Mouse (Mus musculus) ES-E14 (cell line): ENCODE results near the gene Krtap9-5. TPM values are rescaled to one million over a fixed set of nuclear protein-coding genes. Genes with fewer than 3 reads are reported as not detected.

Experiments
- DNase-seq: peaks from one replicate; pipeline ENCODE4 v3.0.0-alpha.2; 2013; ENCODE audit warnings: low read depth, low spot score
- H3K27ac ChIP-seq: 2 replicates; pipeline ENCODE4 v1.5.1; 2012; ENCODE audit warnings: low read depth, mild to moderate bottlenecking, low read length, moderate library complexity, mixed read lengths; ENCODE audit not compliant: poor library complexity, insufficient read depth, severe bottlenecking
- H3K36me3 ChIP-seq: 2 replicates; pipeline ENCODE4 v1.6.1; 2012; ENCODE audit warnings: mild to moderate bottlenecking, low read length, moderate library complexity, mixed read lengths; ENCODE audit not compliant: control insufficient read depth, poor library complexity, insufficient read depth, severe bottlenecking
- H3K4me1 ChIP-seq, 2 experiments: fragments of 150-350 bp in 1 of 2; sonication (generic) in 1 of 2; 2 replicates each; pipeline ENCODE4 v1.6.1; 2012; ENCODE audit warnings: low read length in 2 of 2, mild to moderate bottlenecking in 1 of 2, mixed read lengths in 1 of 2; ENCODE audit not compliant: control insufficient read depth in 2 of 2, insufficient read depth in 2 of 2, poor library complexity in 1 of 2
- H3K4me3 ChIP-seq, 2 experiments: fragments of 150-350 bp in 1 of 2; sonication (generic) in 1 of 2; 2 replicates each; pipeline ENCODE4 v1.5.1; 2012; ENCODE audit warnings: low read length in 2 of 2, low read depth in 1 of 2, mild to moderate bottlenecking in 1 of 2, mixed read lengths in 1 of 2; ENCODE audit not compliant: insufficient read depth in 1 of 2, poor library complexity in 1 of 2, severe bottlenecking in 1 of 2
- H3K9ac ChIP-seq: 2 replicates; pipeline ENCODE4 v1.6.1; 2012; ENCODE audit warnings: low read depth, mild to moderate bottlenecking, low read length, mixed read lengths; ENCODE audit not compliant: poor library complexity, insufficient read depth, severe bottlenecking
- H3K9me3 ChIP-seq: fragments of 150-350 bp; sonication (generic); 2 replicates; pipeline ENCODE4 v1.6.1; 2012; ENCODE audit warnings: low read depth, mild to moderate bottlenecking, low read length; ENCODE audit not compliant: control insufficient read depth, insufficient read depth
- CHD2 ChIP-seq: IDR thresholded peaks from 2 replicates; pipeline ENCODE4 v1.6.1; 2014; ENCODE audit warnings: mild to moderate bottlenecking, low read depth, low read length, inconsistent platforms
- HCFC1 ChIP-seq: IDR thresholded peaks from 2 replicates; pipeline ENCODE4 v1.6.1; 2012; ENCODE audit warnings: low read length, inconsistent platforms, borderline replicate concordance; ENCODE audit not compliant: insufficient read depth
- MAFK ChIP-seq: IDR thresholded peaks from 2 replicates; pipeline ENCODE4 v1.6.1; 2014; ENCODE audit warnings: mild to moderate bottlenecking, low read depth, low read length, inconsistent platforms; ENCODE audit not compliant: insufficient read depth
- ZC3H11A ChIP-seq: IDR thresholded peaks from 2 replicates; pipeline ENCODE4 v1.6.1; 2012; ENCODE audit warnings: low read depth, mild to moderate bottlenecking, inconsistent platforms, low read length, borderline replicate concordance
- ZNF384 ChIP-seq: IDR thresholded peaks from 2 replicates; pipeline ENCODE4 v1.6.1; 2012; ENCODE audit warnings: low read depth, low read length, inconsistent platforms
- in situ Hi-C, 2 experiments: fragments of 600-800 bp; cut with MboI; formaldehyde crosslinking; loops; one replicate each; pipeline ENCODE4 v1.15.1; 2025; ENCODE audit warnings: low sequenced_read_pairs in 2 of 2, inconsistent platforms in 1 of 2; ENCODE audit not compliant: unreplicated experiment in 2 of 2
- total RNA-seq: library from RNA; depleted of rRNA; stranded (reverse); fragments of 300-350 nt; gene quantifications from 2 replicates; pipeline ENCODE4 v1.2.3, GENCODE M21; 2012; rRNA removed

The Krtap9-5 gene
- total RNA-seq, 1 experiment, result not detected

GRCm38 (mm10) chr11:99990571-99990970 is 42.3 kb downstream of the Krtap9-5 start:
- TF ChIP-seq CHD2, result no peak
- TF ChIP-seq MAFK, result no peak
- TF ChIP-seq ZC3H11A, result no peak
- no peak for TF ChIP-seq ZNF384
- TF ChIP-seq HCFC1, result no peak
- Histone ChIP-seq H3K9me3 (no peaks in the 10 kb centered on the region), H3K4me3 (no peak overlapping the region), H3K36me3 (no peaks in the 10 kb centered on the region), H3K9ac (no peak overlapping the region), H3K27ac (no peak overlapping the region), H3K4me1 (no peaks in the 10 kb centered on the region)
- in situ Hi-C loops, result no loop called here
- no peak for DNase-seq

- no peaks in the 10 kb centered on the region for H3K9me3 ChIP-seq
- no peak for TF ChIP-seq CHD2
- TF ChIP-seq ZNF384, result no peak
- TF ChIP-seq ZC3H11A, result no peak
- no peak for TF ChIP-seq MAFK
- TF ChIP-seq HCFC1, result no peak
- H3K4me1 ChIP-seq, result no peaks in the 10 kb centered on the region
- in situ Hi-C loops, result no loop called here
- no peaks in the 10 kb centered on the region for H3K36me3 ChIP-seq
- DNase-seq, result no peak
- no peak within 1 kb of the TSS for H3K27ac ChIP-seq
- peak within 1 kb of the TSS; percentile 44; the same call in 1 of the 2 replicates for H3K9ac ChIP-seq
- H3K4me3 ChIP-seq, result peak within 1 kb of the TSS; percentile 32 to 62; a peak in 3 of 4 replicates
Observed at GRCm38 (mm10) chr11:99993620-99994383, 45.5 kb downstream of the Krtap9-5 start, which contains the start of gene Krtap17-1. TSS of gene Krtap17-1 (minus strand) at chr11:99993994.

GRCm38 (mm10) chr11:99994384-99994661 is 46.0 kb downstream of the Krtap9-5 start:
- Histone ChIP-seq H3K9ac (no peak overlapping the region), H3K36me3 (no peaks in the 10 kb centered on the region), H3K9me3 (no peaks in the 10 kb centered on the region), H3K4me3 (no peak overlapping the region), H3K4me1 (no peaks in the 10 kb centered on the region), H3K27ac (no peak overlapping the region)
- TF ChIP-seq CHD2 (no peak), MAFK (no peak), HCFC1 (no peak), ZC3H11A (no peak), ZNF384 (no peak)
- DNase-seq, result no peak
- in situ Hi-C loops, result no loop called here

GRCm38 (mm10) chr11:99999091-99999490 is 50.8 kb downstream of the Krtap9-5 start:
- TF ChIP-seq CHD2 (no peak), HCFC1 (no peak), ZC3H11A (no peak), ZNF384 (no peak), MAFK (no peak)
- no peaks in the 10 kb centered on the region for H3K4me1 ChIP-seq
- no peak for DNase-seq
- H3K4me3 ChIP-seq, result no peak overlapping the region
- no peaks in the 10 kb centered on the region for H3K36me3 ChIP-seq
- H3K9ac ChIP-seq, result no peak overlapping the region
- in situ Hi-C loops, result no loop called here
- no peaks in the 10 kb centered on the region for H3K9me3 ChIP-seq
- no peak overlapping the region for H3K27ac ChIP-seq

Other genes starting within 250 kb of the Krtap9-5 start
- not detected in 2 replicates for gene Gm14180, start 214.2 kb upstream of the Krtap9-5 start, total RNA-seq
- not detected in 2 replicates for gene Gm11595, start 175.6 kb upstream of the Krtap9-5 start, total RNA-seq
- not detected in 2 replicates for gene Krtap4-8, start 167.8 kb upstream of the Krtap9-5 start, total RNA-seq
- gene Krtap4-9, start 163.3 kb upstream of the Krtap9-5 start, total RNA-seq, result not detected in 2 replicates
- not detected in 2 replicates for gene Gm11596, start 155.0 kb upstream of the Krtap9-5 start, total RNA-seq
- gene Gm11569, start 149.5 kb upstream of the Krtap9-5 start, total RNA-seq, result not detected in 2 replicates
- gene Gm11554, start 144.0 kb upstream of the Krtap9-5 start, total RNA-seq, result not detected in 2 replicates
- gene Krtap4-13, start 138.6 kb upstream of the Krtap9-5 start, total RNA-seq, result 1.3 and 1.5 TPM in 2 replicates
- gene Gm11564, start 132.8 kb upstream of the Krtap9-5 start, total RNA-seq, result 0.89 and 1.4 TPM in 2 replicates
- not detected in 2 replicates for gene 2300003K06Rik, start 110.4 kb upstream of the Krtap9-5 start, total RNA-seq
- gene Krtap4-16, start 96.9 kb upstream of the Krtap9-5 start, total RNA-seq, result not detected in 2 replicates
- not detected in 2 replicates for gene Gm11568, start 90.6 kb upstream of the Krtap9-5 start, total RNA-seq
- not detected in 2 replicates for gene Gm11559, start 84.0 kb upstream of the Krtap9-5 start, total RNA-seq
- not detected in 2 replicates for gene Krtap9-1, start 75.1 kb upstream of the Krtap9-5 start, total RNA-seq
- not detected in 2 replicates for gene Gm11567, start 69.3 kb upstream of the Krtap9-5 start, total RNA-seq
- not detected in 2 replicates for gene Krtap31-1, start 40.6 kb upstream of the Krtap9-5 start, total RNA-seq
- not detected in 2 replicates for gene Gm11565, start 33.7 kb upstream of the Krtap9-5 start, total RNA-seq
- not detected in 2 replicates for gene Krtap31-2, start 12.2 kb upstream of the Krtap9-5 start, total RNA-seq
- not detected in 2 replicates for gene Krtap29-1, start 30.6 kb downstream of the Krtap9-5 start, total RNA-seq
- not detected in 2 replicates for gene Krtap16-1, start 38.1 kb downstream of the Krtap9-5 start, total RNA-seq
- not detected in 2 replicates for gene Krtap17-1, start 45.5 kb downstream of the Krtap9-5 start, total RNA-seq
- gene Krt33a, start 67.7 kb downstream of the Krtap9-5 start, total RNA-seq, result not detected in 2 replicates
- gene Krt33b, start 81.4 kb downstream of the Krtap9-5 start, total RNA-seq, result not detected in 2 replicates
- gene Krt34, start 93.1 kb downstream of the Krtap9-5 start, total RNA-seq, result not detected in 2 replicates
- not detected in 2 replicates for gene Krt31, start 102.1 kb downstream of the Krtap9-5 start, total RNA-seq
- not detected in 2 replicates for gene Krt32, start 139.8 kb downstream of the Krtap9-5 start, total RNA-seq
- not detected in 2 replicates for gene Krt35, start 147.8 kb downstream of the Krtap9-5 start, total RNA-seq
- gene Krt36, start 157.2 kb downstream of the Krtap9-5 start, total RNA-seq, result 0.13 and 0.16 TPM in 2 replicates
- 0.71 and 1.1 TPM in 2 replicates for gene Krt13, start 173.1 kb downstream of the Krtap9-5 start, total RNA-seq
- 0.16 and 0.36 TPM in 2 replicates for gene Krt15, start 187.5 kb downstream of the Krtap9-5 start, total RNA-seq
- gene Krt19, start 200.2 kb downstream of the Krtap9-5 start, total RNA-seq, result 53.4 and 79.9 TPM in 2 replicates
- gene Krt9, start 244.8 kb downstream of the Krtap9-5 start, total RNA-seq, result 0.09 and 0.11 TPM in 2 replicates